Mouse (Mus musculus): ENCODE data around the gene Fmo6. TPM values are rescaled to one million over a fixed set of nuclear protein-coding genes. Genes with fewer than 3 reads are reported as not detected.

The Fmo6 gene
- polyA plus RNA-seq, 1 experiment from 2014 or later, result not detected

DNA sequence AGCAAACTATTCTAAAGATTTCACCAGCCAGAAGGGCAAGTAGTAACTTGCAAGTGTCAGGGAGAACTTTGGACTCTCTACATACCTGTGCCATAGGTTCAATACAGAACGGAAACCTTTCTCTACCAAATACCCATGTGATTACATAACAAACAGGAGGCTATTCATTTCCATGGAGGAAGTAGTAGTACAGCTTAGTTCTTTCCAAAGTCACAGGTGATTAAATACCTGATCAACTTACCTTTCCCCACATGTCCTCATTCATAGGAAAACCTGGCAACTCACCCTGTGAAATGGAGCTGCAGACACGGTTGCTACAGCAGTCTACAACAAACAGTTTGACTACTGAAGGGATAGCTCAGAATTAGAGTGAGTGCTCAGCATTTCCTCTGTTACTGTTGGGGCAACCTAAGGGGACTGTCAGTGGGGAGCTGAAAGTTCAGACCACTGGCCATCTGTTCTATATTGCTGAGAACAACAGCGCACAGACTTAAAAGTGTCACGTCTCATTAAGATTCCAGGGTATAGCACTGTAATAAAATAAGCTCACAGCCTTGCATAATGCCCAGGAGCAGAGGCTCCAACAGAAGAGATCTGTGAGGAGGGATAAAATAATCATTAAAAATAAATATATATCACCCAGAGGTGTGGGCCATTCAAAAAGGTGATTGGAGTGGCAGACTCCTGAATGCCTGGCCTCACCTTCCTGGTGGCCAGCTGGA lies 9.7 kb upstream of the Fmo6 start:
- H3K27ac ChIP-seq (ENCODE audit: low read length), result no peak overlapping the region
- H3K9ac ChIP-seq (replicated peaks; ENCODE audit: low read depth, low read length), result no peak overlapping the region
- no peak overlapping the region for H3K4me3 ChIP-seq (replicated peaks; ENCODE audit: low read length)
- H3K4me2 ChIP-seq (ENCODE audit: low read length), result no peak overlapping the region
- no peak for ATAC-seq
- no peaks in the 10 kb centered on the region for H3K9me3 ChIP-seq (ENCODE audit: control insufficient read depth, low read length)
- 78% methylated on average over 4 of the region's 4 CpGs for WGBS
- no peaks in the 10 kb centered on the region for H3K4me1 ChIP-seq (replicated peaks; ENCODE audit: control insufficient read depth, insufficient read depth, low read length)
- no peaks in the 10 kb centered on the region for H3K36me3 ChIP-seq (ENCODE audit: control insufficient read depth, insufficient read depth)
- no peaks in the 10 kb centered on the region for H3K27me3 ChIP-seq (replicated peaks; ENCODE audit: control insufficient read depth, insufficient read depth, low read length)

GRCm38 (mm10) chr1:162943700-162944099 lies 6.4 kb upstream of the Fmo6 start:
- Histone ChIP-seq H3K4me2 (ENCODE audit: low read length) (no peak overlapping the region), H3K4me1 (replicated peaks; ENCODE audit: control insufficient read depth, insufficient read depth, low read length) (no peaks in the 10 kb centered on the region), H3K27me3 (replicated peaks; ENCODE audit: control insufficient read depth, insufficient read depth, low read length) (no peaks in the 10 kb centered on the region), H3K9ac (replicated peaks; ENCODE audit: low read depth, low read length) (no peak overlapping the region), H3K27ac (ENCODE audit: low read length) (no peak overlapping the region), H3K9me3 (ENCODE audit: control insufficient read depth, low read length) (no peaks in the 10 kb centered on the region), H3K36me3 (ENCODE audit: control insufficient read depth, insufficient read depth) (no peaks in the 10 kb centered on the region), H3K4me3 (replicated peaks; ENCODE audit: low read length) (no peak overlapping the region)
- 84% methylated on average over 6 of the region's 6 CpGs for WGBS
- no peak for ATAC-seq

- no peaks in the 10 kb centered on the region for H3K9me3 ChIP-seq (ENCODE audit: control insufficient read depth, low read length)
- no peak overlapping the region for H3K9ac ChIP-seq (replicated peaks; ENCODE audit: low read depth, low read length)
- no peak overlapping the region for H3K4me3 ChIP-seq (replicated peaks; ENCODE audit: low read length)
- H3K27ac ChIP-seq (ENCODE audit: low read length), result no peak overlapping the region
- no peaks in the 10 kb centered on the region for H3K36me3 ChIP-seq (ENCODE audit: control insufficient read depth, insufficient read depth)
- no peak for ATAC-seq
- no peak overlapping the region for H3K4me2 ChIP-seq (ENCODE audit: low read length)
- no peaks in the 10 kb centered on the region for H3K27me3 ChIP-seq (replicated peaks; ENCODE audit: control insufficient read depth, insufficient read depth, low read length)
- H3K4me1 ChIP-seq (replicated peaks; ENCODE audit: control insufficient read depth, insufficient read depth, low read length), result no peaks in the 10 kb centered on the region
- 96% methylated on average over 4 of the region's 4 CpGs for WGBS
These were observed 1.5 kb upstream of the Fmo6 start for GRCm38 (mm10) chr1:162938696-162939351.

DNA sequence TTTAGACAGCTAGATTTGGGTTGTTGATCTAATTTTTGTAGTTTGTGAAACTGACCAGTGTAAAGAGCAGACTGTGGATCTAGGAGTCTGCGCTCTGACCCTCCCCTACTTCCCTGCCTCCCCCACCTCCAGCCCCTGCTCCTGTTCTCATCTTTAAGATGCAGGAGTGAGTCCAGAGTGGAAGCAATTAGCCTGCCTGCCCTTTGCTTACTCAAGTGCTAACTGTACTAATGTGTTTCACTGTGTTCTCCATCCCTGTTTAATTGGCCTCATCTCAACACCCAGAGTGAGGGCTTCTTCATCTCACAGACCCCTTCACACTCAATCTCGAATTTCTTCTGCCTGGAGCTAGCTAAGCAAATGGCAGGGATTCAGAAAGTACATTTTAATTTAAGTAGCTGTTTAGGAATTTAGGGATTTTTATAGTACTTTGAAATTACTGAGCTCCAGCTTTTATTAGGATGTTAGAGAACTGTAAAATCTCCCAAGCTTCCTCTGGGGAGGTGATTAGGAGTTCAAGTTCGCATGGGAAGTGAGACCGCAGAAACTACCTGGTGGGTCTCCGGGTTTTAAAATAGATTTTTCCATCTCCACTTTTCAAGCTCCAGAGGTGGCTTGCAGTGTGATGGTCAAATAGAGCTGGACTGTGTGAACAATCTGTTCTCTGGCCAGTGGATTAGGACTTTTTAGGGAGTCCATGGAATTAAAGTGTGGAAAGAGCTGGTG lies 818 bp upstream of the Fmo6 start:
- 70% methylated on average over 5 of the region's 5 CpGs for WGBS
- Histone ChIP-seq H3K4me3 (replicated peaks; ENCODE audit: low read length) (no peak overlapping the region), H3K9ac (replicated peaks; ENCODE audit: low read depth, low read length) (no peak overlapping the region), H3K36me3 (ENCODE audit: control insufficient read depth, insufficient read depth) (no peaks in the 10 kb centered on the region), H3K27ac (ENCODE audit: low read length) (no peak overlapping the region), H3K4me2 (ENCODE audit: low read length) (no peak overlapping the region), H3K27me3 (replicated peaks; ENCODE audit: control insufficient read depth, insufficient read depth, low read length) (no peaks in the 10 kb centered on the region), H3K9me3 (ENCODE audit: control insufficient read depth, low read length) (no peaks in the 10 kb centered on the region), H3K4me1 (replicated peaks; ENCODE audit: control insufficient read depth, insufficient read depth, low read length) (no peaks in the 10 kb centered on the region)
- ATAC-seq, result no peak

DNA sequence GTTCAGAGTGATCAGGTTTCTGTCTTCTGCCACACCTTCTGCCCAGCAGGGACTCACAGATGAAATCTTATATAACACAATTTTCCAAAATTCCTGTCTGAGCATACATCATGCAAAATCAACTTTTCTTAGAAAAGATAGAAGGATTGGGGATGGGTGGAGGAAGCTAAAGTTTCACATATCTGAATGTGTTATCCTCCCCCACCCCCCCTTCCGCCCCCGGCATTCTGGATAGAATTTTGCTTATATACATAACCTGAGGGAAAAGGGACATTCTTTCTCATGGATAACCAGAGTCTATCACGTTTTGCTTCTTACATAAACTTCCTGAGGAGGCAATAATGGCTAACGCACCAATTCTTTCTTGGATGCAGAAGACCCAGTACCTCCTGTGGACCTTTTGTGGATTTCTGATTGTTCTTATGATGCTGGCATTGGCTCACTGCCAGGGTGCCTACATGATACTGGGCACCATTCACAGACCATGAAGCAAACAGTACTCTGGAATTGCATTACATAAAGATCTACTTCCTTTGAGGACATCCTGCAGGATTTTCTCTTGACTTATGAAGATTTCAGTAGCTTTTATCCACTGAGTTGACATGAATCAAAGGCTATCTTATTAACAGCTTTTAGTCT lies 2.8 kb downstream of the Fmo6 start:
- no peak overlapping the region for H3K9ac ChIP-seq (replicated peaks; ENCODE audit: low read depth, low read length)
- H3K27me3 ChIP-seq (replicated peaks; ENCODE audit: control insufficient read depth, insufficient read depth, low read length), result no peaks in the 10 kb centered on the region
- H3K36me3 ChIP-seq (ENCODE audit: control insufficient read depth, insufficient read depth), result no peaks in the 10 kb centered on the region
- ATAC-seq, result no peak
- no peaks in the 10 kb centered on the region for H3K9me3 ChIP-seq (ENCODE audit: control insufficient read depth, low read length)
- H3K27ac ChIP-seq (ENCODE audit: low read length), result no peak overlapping the region
- WGBS, result 68% methylated on average over 4 of the region's 4 CpGs
- H3K4me3 ChIP-seq (replicated peaks; ENCODE audit: low read length), result no peak overlapping the region
- H3K4me1 ChIP-seq (replicated peaks; ENCODE audit: control insufficient read depth, insufficient read depth, low read length), result no peaks in the 10 kb centered on the region
- no peak overlapping the region for H3K4me2 ChIP-seq (ENCODE audit: low read length)

DNA sequence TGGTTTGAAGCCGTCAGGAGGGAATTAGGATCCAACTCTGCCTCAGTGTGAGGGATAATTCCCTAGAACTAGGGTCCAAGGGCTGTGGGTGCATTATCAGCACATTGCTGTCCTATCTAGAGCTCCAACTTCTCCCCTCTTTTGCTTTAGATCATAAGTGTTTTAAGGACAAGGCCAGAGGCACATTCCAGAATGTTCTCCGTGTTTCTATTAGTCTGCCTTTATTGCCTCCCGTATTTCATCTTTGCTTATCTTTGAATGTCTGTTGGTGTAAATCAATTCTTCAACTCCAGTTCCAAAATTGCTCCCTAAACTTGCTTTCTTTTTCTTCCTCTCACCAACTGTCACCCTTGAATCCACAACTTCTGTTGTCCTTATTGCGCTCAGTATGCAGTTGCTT lies 4.9 kb downstream of the Fmo6 start:
- no peaks in the 10 kb centered on the region for H3K9me3 ChIP-seq (ENCODE audit: control insufficient read depth, low read length)
- no peaks in the 10 kb centered on the region for H3K4me1 ChIP-seq (replicated peaks; ENCODE audit: control insufficient read depth, insufficient read depth, low read length)
- no peak for ATAC-seq
- WGBS, result 90% methylated on average over 4 of the region's 4 CpGs
- H3K27me3 ChIP-seq (replicated peaks; ENCODE audit: control insufficient read depth, insufficient read depth, low read length), result no peaks in the 10 kb centered on the region
- no peak overlapping the region for H3K27ac ChIP-seq (ENCODE audit: low read length)
- no peak overlapping the region for H3K9ac ChIP-seq (replicated peaks; ENCODE audit: low read depth, low read length)
- no peaks in the 10 kb centered on the region for H3K36me3 ChIP-seq (ENCODE audit: control insufficient read depth, insufficient read depth)
- H3K4me2 ChIP-seq (ENCODE audit: low read length), result no peak overlapping the region
- H3K4me3 ChIP-seq (replicated peaks; ENCODE audit: low read length), result no peak overlapping the region

GRCm38 (mm10) chr1:162931880-162932279 lies 5.4 kb downstream of the Fmo6 start:
- Histone ChIP-seq H3K4me3 (replicated peaks; ENCODE audit: low read length) (no peak overlapping the region), H3K27ac (ENCODE audit: low read length) (no peak overlapping the region), H3K9me3 (ENCODE audit: control insufficient read depth, low read length) (no peaks in the 10 kb centered on the region), H3K36me3 (ENCODE audit: control insufficient read depth, insufficient read depth) (no peaks in the 10 kb centered on the region), H3K9ac (replicated peaks; ENCODE audit: low read depth, low read length) (no peak overlapping the region), H3K27me3 (replicated peaks; ENCODE audit: control insufficient read depth, insufficient read depth, low read length) (no peaks in the 10 kb centered on the region), H3K4me2 (ENCODE audit: low read length) (no peak overlapping the region), H3K4me1 (replicated peaks; ENCODE audit: control insufficient read depth, insufficient read depth, low read length) (no peaks in the 10 kb centered on the region)
- ATAC-seq, result no peak
- 84% methylated on average over 5 of the region's 5 CpGs for WGBS

- H3K27ac ChIP-seq (ENCODE audit: low read length), result no peak overlapping the region
- H3K27me3 ChIP-seq (replicated peaks; ENCODE audit: control insufficient read depth, insufficient read depth, low read length), result no peaks in the 10 kb centered on the region
- ATAC-seq, result no peak
- no peaks in the 10 kb centered on the region for H3K4me1 ChIP-seq (replicated peaks; ENCODE audit: control insufficient read depth, insufficient read depth, low read length)
- H3K36me3 ChIP-seq (ENCODE audit: control insufficient read depth, insufficient read depth), result no peaks in the 10 kb centered on the region
- no peak overlapping the region for H3K9ac ChIP-seq (replicated peaks; ENCODE audit: low read depth, low read length)
- H3K9me3 ChIP-seq (ENCODE audit: control insufficient read depth, low read length), result no peaks in the 10 kb centered on the region
- 86% methylated on average over 4 of the region's 4 CpGs for WGBS
- no peak overlapping the region for H3K4me3 ChIP-seq (replicated peaks; ENCODE audit: low read length)
- no peak overlapping the region for H3K4me2 ChIP-seq (ENCODE audit: low read length)
These were observed 5.9 kb downstream of the Fmo6 start for GRCm38 (mm10) chr1:162931310-162931875.

GRCm38 (mm10) chr1:162930631-162931030 lies 6.7 kb downstream of the Fmo6 start:
- no peak for ATAC-seq
- Histone ChIP-seq H3K4me3 (replicated peaks; ENCODE audit: low read length) (no peak overlapping the region), H3K4me2 (ENCODE audit: low read length) (no peak overlapping the region), H3K27me3 (replicated peaks; ENCODE audit: control insufficient read depth, insufficient read depth, low read length) (no peaks in the 10 kb centered on the region), H3K9ac (replicated peaks; ENCODE audit: low read depth, low read length) (no peak overlapping the region), H3K9me3 (ENCODE audit: control insufficient read depth, low read length) (no peaks in the 10 kb centered on the region), H3K36me3 (ENCODE audit: control insufficient read depth, insufficient read depth) (no peaks in the 10 kb centered on the region), H3K27ac (ENCODE audit: low read length) (no peak overlapping the region), H3K4me1 (replicated peaks; ENCODE audit: control insufficient read depth, insufficient read depth, low read length) (no peaks in the 10 kb centered on the region)
- WGBS, result 66% methylated on average over 2 of the region's 2 CpGs

Data from forebrain, embryonic 16.5 days (tissue).